Mouse (Mus musculus): ENCODE data around the gene Tesc. TPM values are rescaled to one million over a fixed set of nuclear protein-coding genes. Genes with fewer than 3 reads are reported as not detected.

Gene Tesc
- total and polyA plus RNA-seq, 2 experiments from 2014 or later: 17.6 to 20.7 TPM

DNA sequence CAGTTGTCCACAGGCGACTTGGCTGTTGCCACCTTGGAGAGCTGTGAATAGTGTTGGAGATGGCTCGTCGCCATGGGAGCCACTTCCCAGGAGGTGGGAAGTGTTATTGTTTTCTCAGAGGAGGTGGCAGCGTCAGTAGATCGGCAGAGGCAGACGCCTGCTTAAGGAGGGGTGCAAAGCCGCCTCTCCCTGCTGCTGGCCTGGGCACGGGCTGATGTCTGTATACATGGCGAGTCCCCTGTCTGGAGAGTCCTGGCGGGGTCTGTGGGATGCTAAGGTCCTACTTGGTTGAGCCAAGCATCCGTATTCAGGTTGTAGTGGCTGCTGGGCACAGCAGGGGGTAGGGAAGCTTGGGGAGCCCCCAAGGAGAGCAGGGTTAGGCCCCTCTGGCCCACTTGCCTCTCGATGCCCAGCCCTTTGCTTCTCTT is 11.7 kb downstream of the Tesc start:
- H3K36me3 ChIP-seq (replicated peaks; ENCODE audit: control insufficient read depth, insufficient read depth, low read length): no peaks in the 10 kb centered on the region
- ATAC-seq (ENCODE audit: insufficient read depth, low read depth) (no peak), DNase-seq (ENCODE audit: low spot score) (no peak)
- H3K9me3 ChIP-seq (replicated peaks; ENCODE audit: control insufficient read depth, low read length): peaks cover 5% of the 10 kb centered on the region; the same call in 1 of the 2 replicates
- no peaks in the 10 kb centered on the region for H3K27me3 ChIP-seq (ENCODE audit: control insufficient read depth, insufficient read depth, low read length)
- no peak overlapping the region for H3K4me3 ChIP-seq (ENCODE audit: low read depth, low read length)
- no peak overlapping the region for H3K4me2 ChIP-seq (ENCODE audit: low read depth, low read length)
- no peak overlapping the region for H3K9ac ChIP-seq (replicated peaks; ENCODE audit: low read depth, low read length)
- H3K27ac ChIP-seq (ENCODE audit: low read depth): no peak overlapping the region
- TF ChIP-seq CTCF (IDR thresholded peaks at IDR 0.05; ENCODE audit: low read depth): no peak
- no peak for TF ChIP-seq EP300 (IDR thresholded peaks at IDR 0.05; ENCODE audit: low read depth)
- H3K4me1 ChIP-seq (ENCODE audit: control insufficient read depth, insufficient read depth): 0 out of 2 replicates have a peak, but pooled peaks cover 2% of the 10 kb centered on the region
- 34% methylated on average over 12 of the region's 12 CpGs for WGBS

DNA sequence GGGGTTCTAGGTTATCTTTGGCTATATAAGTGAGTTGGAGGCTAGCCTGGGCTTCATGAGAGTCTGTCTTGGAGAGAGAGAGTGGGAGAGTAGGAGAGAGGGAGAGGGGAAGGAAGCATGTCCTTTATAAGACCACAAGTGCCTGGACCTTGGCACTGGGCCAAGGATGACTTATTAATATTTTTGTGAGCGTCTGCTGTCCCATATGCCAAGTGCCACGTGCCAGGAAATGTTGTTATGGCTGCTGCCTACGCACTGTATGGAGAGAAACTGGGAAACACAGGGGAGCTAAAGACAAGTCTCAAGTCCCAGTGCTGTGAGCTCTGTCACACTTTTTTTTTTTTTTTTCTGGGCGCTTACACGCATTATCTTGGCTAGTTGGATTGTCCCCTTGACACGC is 15.1 kb downstream of the Tesc start:
- TF ChIP-seq CTCF (IDR thresholded peaks at IDR 0.05; ENCODE audit: low read depth) (no peak), EP300 (IDR thresholded peaks at IDR 0.05; ENCODE audit: low read depth) (no peak)
- Histone ChIP-seq H3K4me1 (ENCODE audit: control insufficient read depth, insufficient read depth) (0 out of 2 replicates have a peak, but pooled peaks cover 2% of the 10 kb centered on the region), H3K36me3 (replicated peaks; ENCODE audit: control insufficient read depth, insufficient read depth, low read length) (no peaks in the 10 kb centered on the region), H3K4me2 (ENCODE audit: low read depth, low read length) (no peak overlapping the region), H3K27ac (ENCODE audit: low read depth) (no peak overlapping the region), H3K27me3 (ENCODE audit: control insufficient read depth, insufficient read depth, low read length) (no peaks in the 10 kb centered on the region), H3K4me3 (ENCODE audit: low read depth, low read length) (no peak overlapping the region), H3K9ac (replicated peaks; ENCODE audit: low read depth, low read length) (no peak overlapping the region), H3K9me3 (replicated peaks; ENCODE audit: control insufficient read depth, low read length) (no peaks in the 10 kb centered on the region)
- DNase-seq (ENCODE audit: low spot score): no peak
- WGBS: 59% methylated on average over 6 of the region's 6 CpGs
- no peak for ATAC-seq (ENCODE audit: insufficient read depth, low read depth)

DNA sequence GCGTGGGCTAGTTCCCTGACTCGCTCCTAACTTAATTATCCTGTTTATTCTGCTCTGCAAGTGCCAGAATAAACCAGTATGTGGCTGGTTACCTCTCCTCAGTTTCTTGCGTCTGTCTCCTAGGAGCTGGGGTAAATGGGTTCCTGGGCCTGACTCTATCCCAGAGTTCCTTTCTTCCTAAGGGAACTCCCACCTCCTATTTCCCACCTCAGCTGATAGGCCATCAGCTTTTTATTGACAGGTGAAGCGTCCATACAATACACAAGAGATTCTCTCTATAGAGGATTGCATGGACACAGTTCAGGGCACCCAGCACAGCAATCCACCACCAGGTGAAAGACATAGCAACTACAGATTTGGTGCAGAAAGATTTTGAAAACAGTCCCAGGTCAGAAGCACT is 16.2 kb downstream of the Tesc start:
- DNase-seq (ENCODE audit: low spot score) (no peak), ATAC-seq (ENCODE audit: insufficient read depth, low read depth) (no peak)
- WGBS: 85% methylated on average over 4 of the region's 4 CpGs
- no peaks in the 10 kb centered on the region for H3K27me3 ChIP-seq (ENCODE audit: control insufficient read depth, insufficient read depth, low read length)
- H3K4me2 ChIP-seq (ENCODE audit: low read depth, low read length): no peak overlapping the region
- no peaks in the 10 kb centered on the region for H3K36me3 ChIP-seq (replicated peaks; ENCODE audit: control insufficient read depth, insufficient read depth, low read length)
- H3K4me3 ChIP-seq (ENCODE audit: low read depth, low read length): no peak overlapping the region
- H3K27ac ChIP-seq (ENCODE audit: low read depth): no peak overlapping the region
- no peaks in the 10 kb centered on the region for H3K9me3 ChIP-seq (replicated peaks; ENCODE audit: control insufficient read depth, low read length)
- H3K9ac ChIP-seq (replicated peaks; ENCODE audit: low read depth, low read length): no peak overlapping the region
- no peaks in the 10 kb centered on the region for H3K4me1 ChIP-seq (ENCODE audit: control insufficient read depth, insufficient read depth)
- TF ChIP-seq EP300 (IDR thresholded peaks at IDR 0.05; ENCODE audit: low read depth): no peak
- TF ChIP-seq CTCF (IDR thresholded peaks at IDR 0.05; ENCODE audit: low read depth): no peak

DNA sequence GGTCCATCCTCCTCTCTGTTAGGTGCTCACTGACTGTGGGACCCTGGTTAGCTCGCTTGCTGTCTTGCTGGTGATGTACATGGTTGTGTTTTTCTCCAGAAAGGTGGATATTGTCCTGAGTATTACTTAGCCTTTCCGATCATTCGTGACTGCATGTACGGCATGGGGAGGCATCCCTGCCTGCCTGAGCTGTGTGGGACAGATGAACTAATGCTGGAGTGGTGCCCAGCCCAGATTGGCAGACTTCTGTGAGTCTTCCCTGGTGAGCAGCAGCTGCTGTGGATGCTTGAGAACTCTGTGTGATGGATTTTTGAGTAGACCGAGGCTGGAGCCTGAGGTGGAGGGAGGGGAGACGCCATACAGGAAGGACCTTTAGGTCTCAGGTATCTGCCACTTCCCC is 17.4 kb downstream of the Tesc start:
- no peaks in the 10 kb centered on the region for H3K27me3 ChIP-seq (ENCODE audit: control insufficient read depth, insufficient read depth, low read length)
- ATAC-seq (ENCODE audit: insufficient read depth, low read depth) (no peak), DNase-seq (ENCODE audit: low spot score) (no peak)
- H3K4me1 ChIP-seq (ENCODE audit: control insufficient read depth, insufficient read depth): no peaks in the 10 kb centered on the region
- H3K27ac ChIP-seq (ENCODE audit: low read depth): no peak overlapping the region
- WGBS: 75% methylated on average over 6 of the region's 6 CpGs
- H3K9me3 ChIP-seq (replicated peaks; ENCODE audit: control insufficient read depth, low read length): no peaks in the 10 kb centered on the region
- H3K4me2 ChIP-seq (ENCODE audit: low read depth, low read length): no peak overlapping the region
- no peaks in the 10 kb centered on the region for H3K36me3 ChIP-seq (replicated peaks; ENCODE audit: control insufficient read depth, insufficient read depth, low read length)
- H3K9ac ChIP-seq (replicated peaks; ENCODE audit: low read depth, low read length): no peak overlapping the region
- H3K4me3 ChIP-seq (ENCODE audit: low read depth, low read length): no peak overlapping the region
- TF ChIP-seq EP300 (IDR thresholded peaks at IDR 0.05; ENCODE audit: low read depth): no peak
- no peak for TF ChIP-seq CTCF (IDR thresholded peaks at IDR 0.05; ENCODE audit: low read depth)

DNA sequence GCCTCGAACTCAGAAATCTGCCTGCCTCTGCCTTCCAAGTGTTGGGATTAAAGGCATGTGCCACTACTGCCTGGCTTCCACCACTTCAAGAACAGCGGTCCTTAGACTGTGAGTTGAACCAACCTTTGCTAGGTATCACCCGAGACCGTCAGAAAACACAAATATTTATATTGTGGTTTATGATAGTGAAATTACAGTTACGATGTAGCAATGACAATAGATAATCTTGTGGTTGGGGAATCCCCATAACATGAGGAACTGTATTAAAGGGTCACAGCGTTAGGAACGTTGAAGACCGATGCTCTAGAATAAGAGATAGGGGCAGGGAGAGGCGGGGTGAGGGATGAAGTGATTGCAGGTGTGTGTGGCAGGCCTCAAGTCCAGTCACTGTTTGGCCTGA is 17.8 kb downstream of the Tesc start:
- WGBS: 87% methylated on average over 9 of the region's 9 CpGs
- Histone ChIP-seq H3K9ac (replicated peaks; ENCODE audit: low read depth, low read length) (no peak overlapping the region), H3K36me3 (replicated peaks; ENCODE audit: control insufficient read depth, insufficient read depth, low read length) (no peaks in the 10 kb centered on the region), H3K4me2 (ENCODE audit: low read depth, low read length) (no peak overlapping the region), H3K4me3 (ENCODE audit: low read depth, low read length) (no peak overlapping the region), H3K4me1 (ENCODE audit: control insufficient read depth, insufficient read depth) (no peaks in the 10 kb centered on the region), H3K27me3 (ENCODE audit: control insufficient read depth, insufficient read depth, low read length) (no peaks in the 10 kb centered on the region), H3K27ac (ENCODE audit: low read depth) (no peak overlapping the region), H3K9me3 (replicated peaks; ENCODE audit: control insufficient read depth, low read length) (no peaks in the 10 kb centered on the region)
- no peak for ATAC-seq (ENCODE audit: insufficient read depth, low read depth)
- no peak for DNase-seq (ENCODE audit: low spot score)
- TF ChIP-seq CTCF (IDR thresholded peaks at IDR 0.05; ENCODE audit: low read depth) (no peak), EP300 (IDR thresholded peaks at IDR 0.05; ENCODE audit: low read depth) (no peak)

DNA sequence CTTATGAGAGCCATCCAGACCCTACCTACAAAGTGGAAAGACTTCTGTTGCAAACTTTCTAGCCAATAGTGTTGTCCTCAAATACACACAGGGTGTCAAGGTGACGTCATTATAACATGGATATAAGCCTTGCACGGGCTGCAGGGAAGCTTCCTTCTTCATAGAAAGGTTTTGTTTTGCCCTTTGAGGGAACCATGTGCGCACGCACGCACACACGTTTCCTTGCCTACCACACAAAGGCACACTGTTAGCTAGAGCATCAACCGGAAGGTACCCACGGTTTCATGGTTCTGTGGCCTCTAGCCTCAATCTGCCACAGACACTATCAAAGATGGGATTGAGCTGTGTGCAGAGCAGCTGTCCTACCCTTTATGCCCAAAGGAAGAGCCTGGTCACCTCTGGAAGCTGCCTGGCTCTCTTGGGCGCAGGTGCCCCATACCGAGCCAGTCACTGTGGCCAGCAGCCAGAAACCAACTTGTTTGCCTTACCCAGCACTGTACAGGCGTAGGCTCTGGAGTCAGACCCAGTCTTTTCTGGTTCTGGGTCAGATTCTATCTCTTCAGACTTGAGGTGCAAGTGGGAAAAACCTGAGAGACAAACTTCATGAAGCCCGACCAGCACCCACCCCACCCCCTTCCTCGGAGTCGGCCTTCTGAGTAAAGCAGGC is 19.7 kb downstream of the Tesc start:
- H3K4me2 ChIP-seq (ENCODE audit: low read depth, low read length): no peak overlapping the region
- ATAC-seq (ENCODE audit: insufficient read depth, low read depth): no peak
- 89% methylated on average over 14 of the region's 14 CpGs for WGBS
- no peak overlapping the region for H3K27ac ChIP-seq (ENCODE audit: low read depth)
- H3K9me3 ChIP-seq (replicated peaks; ENCODE audit: control insufficient read depth, low read length): no peaks in the 10 kb centered on the region
- H3K4me1 ChIP-seq (ENCODE audit: control insufficient read depth, insufficient read depth): no peaks in the 10 kb centered on the region
- no peak overlapping the region for H3K4me3 ChIP-seq (ENCODE audit: low read depth, low read length)
- TF ChIP-seq CTCF (IDR thresholded peaks at IDR 0.05; ENCODE audit: low read depth) (no peak), EP300 (IDR thresholded peaks at IDR 0.05; ENCODE audit: low read depth) (no peak)
- no peaks in the 10 kb centered on the region for H3K27me3 ChIP-seq (ENCODE audit: control insufficient read depth, insufficient read depth, low read length)
- H3K9ac ChIP-seq (replicated peaks; ENCODE audit: low read depth, low read length): no peak overlapping the region
- H3K36me3 ChIP-seq (replicated peaks; ENCODE audit: control insufficient read depth, insufficient read depth, low read length): no peaks in the 10 kb centered on the region
- DNase-seq (ENCODE audit: low spot score): no peak
